Mouse (Mus musculus): Measurements from ENCODE around the gene 0610040J01Rik. TPM values are rescaled to one million over a fixed set of nuclear protein-coding genes. Genes with fewer than 3 reads are reported as not detected.

The 0610040J01Rik gene
- polyA plus RNA-seq, 1 experiment: 9.2 TPM

- no peaks in the 10 kb centered on the region for H3K4me1 ChIP-seq (ENCODE audit: control insufficient read depth, insufficient read depth, low read length)
- WGBS: 88% methylated on average over 8 of the region's 8 CpGs
Observed at GRCm38 (mm10) chr5:63824599-63825350, 12.6 kb downstream of the 0610040J01Rik start.

GRCm38 (mm10) chr5:63825881-63826280, 13.7 kb downstream of the 0610040J01Rik start:
- Histone ChIP-seq H3K27me3 (ENCODE audit: control insufficient read depth, insufficient read depth, low read length) (no peaks in the 10 kb centered on the region), H3K4me3 (replicated peaks; ENCODE audit: insufficient read depth, low read depth, low read length) (no peak overlapping the region), H3K4me1 (ENCODE audit: control insufficient read depth, insufficient read depth, low read length) (no peaks in the 10 kb centered on the region), H3K27ac (ENCODE audit: insufficient read depth, low read length) (no peak overlapping the region)
- 76% methylated on average over 5 of the region's 5 CpGs for WGBS
- no peak for DNase-seq
- no peak for TF ChIP-seq POLR2A (IDR thresholded peaks at IDR 0.05; ENCODE audit: borderline replicate concordance, insufficient read depth, low read length)
- TF ChIP-seq CTCF (IDR thresholded peaks at IDR 0.05; ENCODE audit: borderline replicate concordance, insufficient read depth, low read depth, low read length): no peak

More at GRCm38 (mm10) chr5:63824599-63825350, 12.6 kb downstream of the 0610040J01Rik start:
- TF ChIP-seq CTCF (IDR thresholded peaks at IDR 0.05; ENCODE audit: borderline replicate concordance, insufficient read depth, low read depth, low read length) (no peak), POLR2A (IDR thresholded peaks at IDR 0.05; ENCODE audit: borderline replicate concordance, insufficient read depth, low read length) (no peak)
- no peaks in the 10 kb centered on the region for H3K27me3 ChIP-seq (ENCODE audit: control insufficient read depth, insufficient read depth, low read length)
- no peak overlapping the region for H3K27ac ChIP-seq (ENCODE audit: insufficient read depth, low read length)
- H3K4me3 ChIP-seq (replicated peaks; ENCODE audit: insufficient read depth, low read depth, low read length): no peak overlapping the region
- DNase-seq: no peak

DNA sequence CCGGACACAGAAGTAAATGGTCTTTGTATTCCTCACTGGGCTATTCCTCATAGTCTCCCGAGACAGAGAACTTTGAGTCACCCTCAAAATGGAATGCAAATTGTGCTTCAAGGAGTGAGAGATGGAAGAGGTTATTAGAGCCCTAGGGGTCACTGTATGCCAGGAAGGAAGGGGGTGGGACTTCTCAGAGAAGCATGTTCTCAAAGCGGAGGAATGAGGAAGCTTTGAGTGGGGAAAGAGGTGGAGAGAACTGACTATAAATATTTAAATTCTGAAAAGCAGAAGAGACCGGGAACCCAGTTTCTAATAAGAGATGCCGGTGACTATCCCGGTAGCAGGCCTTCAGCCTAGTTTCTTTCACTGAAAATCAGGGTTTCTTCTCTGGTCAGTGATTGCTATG, 14.8 kb downstream of the 0610040J01Rik start:
- Histone ChIP-seq H3K27me3 (ENCODE audit: control insufficient read depth, insufficient read depth, low read length) (no peaks in the 10 kb centered on the region), H3K27ac (ENCODE audit: insufficient read depth, low read length) (no peak overlapping the region), H3K4me1 (ENCODE audit: control insufficient read depth, insufficient read depth, low read length) (no peaks in the 10 kb centered on the region), H3K4me3 (replicated peaks; ENCODE audit: insufficient read depth, low read depth, low read length) (no peak overlapping the region)
- 79% methylated on average over 6 of the region's 6 CpGs for WGBS
- DNase-seq: no peak
- TF ChIP-seq POLR2A (IDR thresholded peaks at IDR 0.05; ENCODE audit: borderline replicate concordance, insufficient read depth, low read length) (no peak), CTCF (IDR thresholded peaks at IDR 0.05; ENCODE audit: borderline replicate concordance, insufficient read depth, low read depth, low read length) (no peak)

DNA sequence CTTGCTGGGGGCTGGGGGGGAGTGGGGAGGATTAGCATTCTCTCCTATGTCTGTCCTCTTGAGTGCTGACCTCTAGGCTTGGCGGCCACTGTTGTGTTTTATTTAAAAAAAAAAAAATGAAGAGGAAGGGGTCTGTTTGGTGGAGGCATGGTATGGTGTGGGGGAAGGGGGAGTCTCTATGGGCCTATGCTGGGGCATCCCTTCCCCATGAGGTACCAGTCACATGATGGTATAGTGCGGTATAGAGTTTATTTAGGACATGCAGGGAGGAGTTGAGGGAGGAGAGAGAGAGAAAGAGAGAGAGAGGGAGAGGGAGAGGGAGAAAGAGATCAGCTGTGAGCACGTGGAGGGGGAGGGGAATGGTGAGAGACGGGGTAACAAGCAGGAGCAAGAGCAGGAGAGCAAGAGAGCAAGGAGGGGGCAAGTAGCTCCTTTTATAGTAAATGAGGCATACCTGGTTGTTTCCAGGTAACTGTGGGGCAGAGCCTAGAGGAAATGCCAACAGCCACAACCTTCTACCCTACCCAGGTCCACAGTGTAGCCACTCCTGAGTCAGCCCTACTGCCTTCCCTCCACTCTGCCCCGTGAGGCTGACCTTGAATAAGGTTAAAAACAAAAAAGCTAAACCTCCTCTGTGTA, 15.4 kb downstream of the 0610040J01Rik start:
- no peaks in the 10 kb centered on the region for H3K27me3 ChIP-seq (ENCODE audit: control insufficient read depth, insufficient read depth, low read length)
- TF ChIP-seq POLR2A (IDR thresholded peaks at IDR 0.05; ENCODE audit: borderline replicate concordance, insufficient read depth, low read length): no peak
- H3K27ac ChIP-seq (ENCODE audit: insufficient read depth, low read length): no peak overlapping the region
- DNase-seq: no peak
- H3K4me3 ChIP-seq (replicated peaks; ENCODE audit: insufficient read depth, low read depth, low read length): no peak overlapping the region
- no peaks in the 10 kb centered on the region for H3K4me1 ChIP-seq (ENCODE audit: control insufficient read depth, insufficient read depth, low read length)
- 55% methylated on average over 5 of the region's 5 CpGs for WGBS

DNA sequence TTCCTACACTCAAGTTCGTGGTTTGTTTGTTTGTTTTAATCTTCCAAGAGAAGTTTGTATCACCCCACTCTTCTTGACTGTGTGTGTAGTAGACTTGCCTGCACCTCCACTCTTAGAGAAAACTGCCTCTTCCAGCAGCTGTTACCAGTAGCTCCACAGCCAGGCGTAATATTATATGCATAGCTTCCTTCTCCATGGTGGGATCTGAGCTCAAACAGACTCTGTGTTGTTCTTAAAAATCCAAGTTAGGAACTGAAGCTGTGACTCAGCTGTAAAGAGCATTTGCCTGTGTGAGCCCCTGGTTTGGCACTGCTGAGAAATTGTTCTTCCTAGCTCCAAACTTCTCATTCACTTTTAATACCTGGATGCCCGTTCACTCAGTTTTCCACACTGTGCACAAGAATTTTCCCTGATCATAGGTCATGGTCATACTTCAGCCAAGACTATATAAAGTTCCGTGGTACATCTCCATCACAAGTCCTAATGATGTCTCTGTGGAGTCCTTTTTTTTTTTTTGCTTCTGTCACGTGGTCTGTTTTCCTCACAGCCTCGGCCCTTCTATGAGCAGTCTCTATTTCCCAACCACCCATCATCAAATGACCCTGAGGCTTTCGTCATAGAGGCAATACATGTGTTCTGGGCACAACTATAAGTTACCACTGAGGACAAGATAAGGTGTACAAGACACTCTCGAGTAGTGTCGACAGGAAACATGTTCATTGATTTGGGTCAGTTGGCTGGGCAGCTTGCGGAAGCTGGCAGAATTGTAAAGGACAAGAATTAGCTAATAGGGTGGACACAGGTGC, 16.4 kb downstream of the 0610040J01Rik start:
- Histone ChIP-seq H3K27me3 (ENCODE audit: control insufficient read depth, insufficient read depth, low read length) (no peaks in the 10 kb centered on the region), H3K27ac (ENCODE audit: insufficient read depth, low read length) (no peak overlapping the region), H3K4me1 (ENCODE audit: control insufficient read depth, insufficient read depth, low read length) (no peaks in the 10 kb centered on the region), H3K4me3 (replicated peaks; ENCODE audit: insufficient read depth, low read depth, low read length) (no peak overlapping the region)
- 77% methylated on average over 10 of the region's 10 CpGs for WGBS
- no peak for DNase-seq
- no peak for TF ChIP-seq POLR2A (IDR thresholded peaks at IDR 0.05; ENCODE audit: borderline replicate concordance, insufficient read depth, low read length)
- TF ChIP-seq CTCF (IDR thresholded peaks at IDR 0.05; ENCODE audit: borderline replicate concordance, insufficient read depth, low read depth, low read length): no peak

GRCm38 (mm10) chr5:63831054-63831453, 18.9 kb downstream of the 0610040J01Rik start:
- TF ChIP-seq POLR2A (IDR thresholded peaks at IDR 0.05; ENCODE audit: borderline replicate concordance, insufficient read depth, low read length) (no peak), CTCF (IDR thresholded peaks at IDR 0.05; ENCODE audit: borderline replicate concordance, insufficient read depth, low read depth, low read length) (no peak)
- 91% methylated on average over 4 of the region's 4 CpGs for WGBS
- H3K4me3 ChIP-seq (replicated peaks; ENCODE audit: insufficient read depth, low read depth, low read length): no peak overlapping the region
- no peaks in the 10 kb centered on the region for H3K27me3 ChIP-seq (ENCODE audit: control insufficient read depth, insufficient read depth, low read length)
- no peak overlapping the region for H3K27ac ChIP-seq (ENCODE audit: insufficient read depth, low read length)
- no peaks in the 10 kb centered on the region for H3K4me1 ChIP-seq (ENCODE audit: control insufficient read depth, insufficient read depth, low read length)
- DNase-seq: no peak

DNA sequence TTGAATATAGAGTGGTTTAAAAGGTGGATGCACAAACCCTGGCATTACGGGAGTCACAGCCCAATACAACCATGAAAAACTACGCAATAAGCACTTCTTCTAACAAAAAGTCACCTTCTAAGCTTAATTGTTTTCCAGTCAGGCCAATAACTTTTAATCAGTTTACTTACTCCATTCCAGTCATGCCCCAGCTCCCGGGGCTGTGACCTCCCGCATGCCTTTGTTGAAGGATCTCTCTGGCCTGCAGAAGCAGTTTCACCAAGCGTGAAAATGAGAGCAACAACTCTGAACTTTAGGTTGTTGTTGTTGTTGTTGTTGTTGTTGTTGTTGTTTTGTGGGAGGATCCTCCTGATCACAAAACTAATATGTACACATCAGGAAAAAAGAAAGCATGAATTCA, 21.8 kb downstream of the 0610040J01Rik start:
- TF ChIP-seq POLR2A (IDR thresholded peaks at IDR 0.05; ENCODE audit: borderline replicate concordance, insufficient read depth, low read length) (no peak), CTCF (IDR thresholded peaks at IDR 0.05; ENCODE audit: borderline replicate concordance, insufficient read depth, low read depth, low read length) (no peak)
- H3K4me1 ChIP-seq (ENCODE audit: control insufficient read depth, insufficient read depth, low read length): no peaks in the 10 kb centered on the region
- H3K27ac ChIP-seq (ENCODE audit: insufficient read depth, low read length): no peak overlapping the region
- no peak for DNase-seq
- H3K4me3 ChIP-seq (replicated peaks; ENCODE audit: insufficient read depth, low read depth, low read length): no peak overlapping the region
- H3K27me3 ChIP-seq (ENCODE audit: control insufficient read depth, insufficient read depth, low read length): no peaks in the 10 kb centered on the region
- 56% methylated on average over 5 of the region's 5 CpGs for WGBS
